Mouse (Mus musculus): ENCODE data around the gene Cacnb3. TPM values are rescaled to one million over a fixed set of nuclear protein-coding genes. Genes with fewer than 3 reads are reported as not detected.

Gene Cacnb3
- polyA plus RNA-seq, 1 experiment from 2014 or later, result 26.7 TPM

GRCm38 (mm10) chr15:98601832-98602190 lies 28.8 kb upstream of the Cacnb3 start:
- WGBS, result 68% methylated on average over 7 of the region's 7 CpGs
- Histone ChIP-seq H3K4me1 (replicated peaks) (peaks cover 35% of the 10 kb centered on the region), H3K4me3 (replicated peaks) (peak overlapping the region; percentile 29)

DNA sequence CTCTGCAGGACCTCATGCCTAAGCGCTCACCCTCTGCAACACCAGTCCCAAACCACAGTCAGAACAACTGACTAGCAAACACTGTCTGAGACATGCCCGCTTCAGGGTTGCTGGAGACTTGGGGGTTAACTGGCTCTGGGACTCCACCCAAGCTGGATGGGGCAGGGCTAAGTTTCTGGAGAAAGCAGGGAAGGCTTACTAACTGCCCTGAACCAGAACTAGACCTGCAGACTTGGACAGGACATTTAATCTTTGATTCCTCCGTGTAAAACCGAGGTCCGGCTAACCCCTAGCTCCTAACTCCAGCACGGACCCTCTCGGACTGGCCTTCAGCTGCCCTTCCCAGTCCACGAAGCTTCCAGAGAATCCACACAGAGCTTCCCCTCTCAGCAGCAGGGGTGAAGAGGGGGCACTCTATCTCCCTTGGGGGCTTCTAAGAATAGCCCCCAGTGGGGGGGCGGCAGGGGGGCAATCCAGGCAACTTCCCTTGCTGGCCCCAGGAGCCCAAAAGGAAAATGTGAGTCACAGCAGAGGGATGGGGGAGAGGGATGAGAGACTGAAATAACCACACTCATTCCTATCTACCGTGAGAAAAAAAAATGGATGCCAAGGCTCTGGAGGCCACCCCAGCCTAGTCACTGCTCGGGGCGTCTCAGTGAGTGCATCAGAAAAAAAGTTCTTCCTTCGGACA lies 28.3 kb upstream of the Cacnb3 start:
- peaks cover 38% of the 10 kb centered on the region for H3K36me3 ChIP-seq

More at GRCm38 (mm10) chr15:98601832-98602190, 28.8 kb upstream of the Cacnb3 start:
- Histone ChIP-seq H3K36me3 (peaks cover 41% of the 10 kb centered on the region), H3K27ac (no peak overlapping the region), H3K4me2 (replicated peaks) (peak overlapping the region; percentile 62), H3K9me3 (no peaks in the 10 kb centered on the region), H3K27me3 (replicated peaks) (no peaks in the 10 kb centered on the region), H3K9ac (peak overlapping the region; percentile 44; the same call in 1 of the 2 replicates)
- no peak; the same call in 1 of the 2 replicates for ATAC-seq

DNA sequence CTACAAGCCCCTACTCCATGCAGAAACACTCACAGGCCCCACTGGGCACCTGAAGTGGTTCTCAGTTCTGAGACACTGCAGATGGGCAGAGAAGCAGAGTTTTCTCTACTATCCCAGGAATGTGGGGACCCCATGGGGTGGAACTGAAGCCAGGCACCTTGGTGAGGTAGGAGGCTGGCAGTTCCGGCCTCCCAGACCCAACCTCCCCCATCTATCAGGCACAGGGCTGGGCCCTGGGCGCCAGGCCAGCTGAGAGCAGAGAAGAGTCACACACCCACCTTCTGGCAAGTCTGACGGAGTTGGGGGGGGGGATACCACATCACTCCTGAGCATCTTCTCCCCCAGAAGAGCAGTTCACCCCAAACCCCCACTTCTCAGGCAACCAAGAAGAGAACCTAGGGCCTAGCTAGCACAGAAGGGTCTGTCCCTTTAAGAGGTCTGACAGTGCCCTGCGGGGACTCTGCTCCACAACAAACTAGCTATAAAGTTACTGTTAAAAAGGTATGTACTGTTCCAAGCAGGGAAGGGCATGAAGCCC lies 27.6 kb upstream of the Cacnb3 start:
- Histone ChIP-seq H3K27ac (peak overlapping the region; percentile 45; the same call in 1 of the 2 replicates), H3K4me3 (replicated peaks) (peak overlapping the region; percentile 29), H3K36me3 (peaks cover 31% of the 10 kb centered on the region), H3K4me1 (replicated peaks) (peaks cover 46% of the 10 kb centered on the region), H3K9me3 (no peaks in the 10 kb centered on the region), H3K9ac (peak overlapping the region; percentile 44; the same call in 1 of the 2 replicates), H3K4me2 (replicated peaks) (peak overlapping the region; percentile 62), H3K27me3 (replicated peaks) (no peaks in the 10 kb centered on the region)
- no peak for ATAC-seq
- WGBS, result 32% methylated on average over 4 of the region's 4 CpGs

More for the DNA sequence above, 28.3 kb upstream of the Cacnb3 start:
- Histone ChIP-seq H3K27me3 (replicated peaks) (no peaks in the 10 kb centered on the region), H3K9me3 (no peaks in the 10 kb centered on the region), H3K4me3 (replicated peaks) (peak overlapping the region; percentile 29), H3K4me1 (replicated peaks) (peaks cover 40% of the 10 kb centered on the region), H3K9ac (peak overlapping the region; percentile 44), H3K4me2 (replicated peaks) (peak overlapping the region; percentile 62), H3K27ac (peak overlapping the region; percentile 45)
- WGBS, result 43% methylated on average over 13 of the region's 13 CpGs
- peak; percentile 50; the same call in 1 of the 2 replicates for ATAC-seq

GRCm38 (mm10) chr15:98604041-98604575 lies 26.5 kb upstream of the Cacnb3 start:
- H3K9me3 ChIP-seq, result no peaks in the 10 kb centered on the region
- ATAC-seq, result no peak
- H3K4me1 ChIP-seq (replicated peaks), result peaks cover 49% of the 10 kb centered on the region
- 90% methylated on average over 24 of the region's 24 CpGs for WGBS
- H3K27ac ChIP-seq, result no peak overlapping the region
- H3K9ac ChIP-seq, result no peak overlapping the region
- H3K4me2 ChIP-seq (replicated peaks), result peak overlapping the region; percentile 62
- peaks cover 22% of the 10 kb centered on the region for H3K36me3 ChIP-seq
- H3K27me3 ChIP-seq (replicated peaks), result no peaks in the 10 kb centered on the region
- H3K4me3 ChIP-seq (replicated peaks), result no peak overlapping the region

- H3K27me3 ChIP-seq (replicated peaks), result no peaks in the 10 kb centered on the region
- H3K4me2 ChIP-seq (replicated peaks), result peak overlapping the region; percentile 90
- H3K9ac ChIP-seq, result peak overlapping the region; percentile 18; the same call in 1 of the 2 replicates
- H3K4me3 ChIP-seq (replicated peaks), result no peak overlapping the region
- WGBS, result 56% methylated on average over 12 of the region's 12 CpGs
- H3K27ac ChIP-seq, result 0 out of 2 replicates have a peak overlapping the region, but pooled peaks have one; percentile 29
- no peaks in the 10 kb centered on the region for H3K9me3 ChIP-seq
- ATAC-seq, result no peak
- H3K36me3 ChIP-seq, result peaks cover 12% of the 10 kb centered on the region
- H3K4me1 ChIP-seq (replicated peaks), result peaks cover 52% of the 10 kb centered on the region
Measured at GRCm38 (mm10) chr15:98606051-98606536, 24.5 kb upstream of the Cacnb3 start.

- H3K9ac ChIP-seq, result no peak overlapping the region
- no peaks in the 10 kb centered on the region for H3K9me3 ChIP-seq
- 57% methylated on average over 9 of the region's 9 CpGs for WGBS
Measured at GRCm38 (mm10) chr15:98606739-98607138, 23.9 kb upstream of the Cacnb3 start.

GRCm38 (mm10) chr15:98607557-98607956 lies 23.1 kb upstream of the Cacnb3 start:
- H3K9me3 ChIP-seq, result no peaks in the 10 kb centered on the region
- H3K4me1 ChIP-seq (replicated peaks), result peaks cover 45% of the 10 kb centered on the region
- peak overlapping the region; percentile 91 for H3K9ac ChIP-seq
- H3K36me3 ChIP-seq, result peaks cover 11% of the 10 kb centered on the region
- no peaks in the 10 kb centered on the region for H3K27me3 ChIP-seq (replicated peaks)
- H3K27ac ChIP-seq, result peak overlapping the region; percentile 95
- H3K4me2 ChIP-seq (replicated peaks), result peak overlapping the region; percentile 90
- ATAC-seq, result 0 out of 2 replicates have a peak, but pooled peaks have one; percentile 6
- peak overlapping the region; percentile 79 for H3K4me3 ChIP-seq (replicated peaks)
- WGBS, result 14% methylated on average over 4 of the region's 4 CpGs

More at GRCm38 (mm10) chr15:98606739-98607138, 23.9 kb upstream of the Cacnb3 start:
- Histone ChIP-seq H3K27me3 (replicated peaks) (no peaks in the 10 kb centered on the region), H3K4me3 (replicated peaks) (peak overlapping the region; percentile 79; the same call in 1 of the 2 replicates), H3K27ac (no peak overlapping the region), H3K4me2 (replicated peaks) (peak overlapping the region; percentile 90), H3K4me1 (replicated peaks) (peaks cover 52% of the 10 kb centered on the region), H3K36me3 (peaks cover 11% of the 10 kb centered on the region)
- no peak for ATAC-seq

- ATAC-seq, result no peak
- peak overlapping the region; percentile 79 for H3K4me3 ChIP-seq (replicated peaks)
Measured at GRCm38 (mm10) chr15:98608058-98608783, 22.4 kb upstream of the Cacnb3 start.

DNA sequence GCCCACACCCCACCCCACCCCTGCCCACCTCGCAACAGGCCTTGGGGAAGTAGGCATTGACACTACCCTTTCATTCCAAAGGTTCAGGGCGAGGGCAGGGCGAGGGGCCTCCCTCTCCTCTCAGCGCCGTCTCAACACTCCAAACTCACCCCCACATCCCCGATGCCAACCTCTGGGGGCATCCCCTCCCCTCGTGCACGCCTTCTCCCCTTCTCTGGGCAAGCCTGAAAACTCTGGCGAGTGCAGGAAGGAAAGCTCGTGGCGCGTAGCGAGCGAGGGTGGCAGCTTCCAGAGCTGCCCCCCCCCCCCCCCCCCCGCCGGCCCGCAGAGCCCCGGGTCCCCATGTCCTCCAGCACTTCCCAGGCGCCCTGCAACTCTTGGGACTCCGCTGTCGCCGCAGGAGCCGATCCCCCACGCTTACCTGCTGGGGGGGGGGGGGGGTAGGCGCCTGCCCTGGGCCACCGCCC lies 21.8 kb upstream of the Cacnb3 start:
- WGBS, result 2% methylated on average over 12 of the region's 26 CpGs
- H3K4me1 ChIP-seq (replicated peaks), result peaks cover 33% of the 10 kb centered on the region
- H3K9ac ChIP-seq, result peak overlapping the region; percentile 91
- ATAC-seq, result peak; percentile 44
- H3K4me3 ChIP-seq (replicated peaks), result peak overlapping the region; percentile 79
- no peaks in the 10 kb centered on the region for H3K27me3 ChIP-seq (replicated peaks)
- H3K9me3 ChIP-seq, result no peaks in the 10 kb centered on the region
- H3K27ac ChIP-seq, result peak overlapping the region; percentile 95
- H3K4me2 ChIP-seq (replicated peaks), result peak overlapping the region; percentile 90
- peaks cover 8% of the 10 kb centered on the region for H3K36me3 ChIP-seq

More at GRCm38 (mm10) chr15:98608058-98608783, 22.4 kb upstream of the Cacnb3 start:
- Histone ChIP-seq H3K4me2 (replicated peaks) (peak overlapping the region; percentile 90), H3K27me3 (replicated peaks) (no peaks in the 10 kb centered on the region), H3K9me3 (no peaks in the 10 kb centered on the region), H3K27ac (peak overlapping the region; percentile 95), H3K4me1 (replicated peaks) (peaks cover 39% of the 10 kb centered on the region), H3K36me3 (peaks cover 11% of the 10 kb centered on the region), H3K9ac (peak overlapping the region; percentile 91)
- WGBS, result 12% methylated on average over 10 of the region's 10 CpGs

GRCm38 (mm10) chr15:98609331-98610130 lies 21.1 kb upstream of the Cacnb3 start, which contains the start of gene Adcy6:
Adcy6 (minus strand) TSS chr15:98610076.
- H3K9ac ChIP-seq, result peak within 1 kb of the TSS; percentile 91
- no peaks in the 10 kb centered on the region for H3K27me3 ChIP-seq (replicated peaks)
- H3K9me3 ChIP-seq, result no peaks in the 10 kb centered on the region
- ATAC-seq, result peak; percentile 83
- peak within 1 kb of the TSS; percentile 90 for H3K4me2 ChIP-seq (replicated peaks)
- peaks cover 31% of the 10 kb centered on the region for H3K4me1 ChIP-seq (replicated peaks)
- peaks cover under 1% of the 10 kb centered on the region; the same call in 1 of the 2 replicates for H3K36me3 ChIP-seq
- peak within 1 kb of the TSS; percentile 95 for H3K27ac ChIP-seq
- WGBS, result under 1% methylated on average over 71 of the region's 75 CpGs
- H3K4me3 ChIP-seq (replicated peaks), result peak within 1 kb of the TSS; percentile 79

DNA sequence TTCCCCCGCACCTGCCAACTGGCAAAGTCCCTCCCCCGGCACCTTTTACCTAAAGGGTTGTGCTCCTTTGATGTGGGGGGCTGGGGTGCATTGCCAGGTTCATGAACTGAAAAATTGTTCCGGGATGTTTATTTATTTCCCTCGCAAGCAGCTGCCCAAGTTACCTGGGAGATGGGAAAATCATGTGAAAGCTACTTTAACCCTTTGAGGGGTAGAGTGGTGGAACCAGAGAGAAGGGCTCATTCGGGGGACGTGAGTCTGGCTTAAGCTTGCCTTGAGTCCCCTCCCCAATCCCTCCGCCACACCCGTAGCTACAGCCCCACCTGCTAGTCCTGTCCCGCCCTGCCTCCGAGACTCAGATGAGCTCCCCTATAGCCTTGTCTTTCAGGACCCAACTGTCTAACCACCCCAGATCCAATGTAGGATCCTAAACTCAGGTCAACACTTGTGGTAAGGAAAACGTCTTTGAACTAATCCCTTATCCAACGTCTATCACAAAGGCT lies 20.5 kb upstream of the Cacnb3 start:
- ATAC-seq, result peak; percentile 25
- no peaks in the 10 kb centered on the region for H3K27me3 ChIP-seq (replicated peaks)
- H3K4me1 ChIP-seq (replicated peaks), result peaks cover 35% of the 10 kb centered on the region
- peak overlapping the region; percentile 90 for H3K4me2 ChIP-seq (replicated peaks)
- H3K9me3 ChIP-seq, result no peaks in the 10 kb centered on the region
- no peaks in the 10 kb centered on the region for H3K36me3 ChIP-seq
- peak overlapping the region; percentile 91 for H3K9ac ChIP-seq
- peak overlapping the region; percentile 79 for H3K4me3 ChIP-seq (replicated peaks)
- H3K27ac ChIP-seq, result peak overlapping the region; percentile 95
- WGBS, result 4% methylated on average over 12 of the region's 12 CpGs
